Mouse (Mus musculus) olfactory bulb, adult 2 months (tissue): ENCODE measurements around the gene Ndrg3. TPM values are rescaled to one million over a fixed set of nuclear protein-coding genes. Genes with fewer than 3 reads are reported as not detected.
"Not testable (repeated sequence)": the region's sequence is repeated elsewhere in the genome, so short reads cannot be mapped to it uniquely, and the experiment has no call there.

ENCODE experiments used
- H3K27ac ChIP-seq: fragments of 200-500 bp; 2 replicates; pipeline ENCODE4 v1.5.1; 2012; ENCODE audit warnings: low read depth, low read length; ENCODE audit not compliant: insufficient read depth
- H3K4me1 ChIP-seq: fragments of 200-500 bp; 2 replicates; pipeline ENCODE4 v1.6.1; 2012; ENCODE audit warnings: low read length; ENCODE audit not compliant: control insufficient read depth, insufficient read depth
- H3K4me3 ChIP-seq: fragments of 200-500 bp; 2 replicates; pipeline ENCODE4 v1.5.1; 2012; ENCODE audit warnings: mild to moderate bottlenecking, low read depth, low read length, moderate library complexity; ENCODE audit not compliant: insufficient read depth
- CTCF ChIP-seq: fragments of 200-500 bp; IDR thresholded peaks from 2 replicates; pipeline ENCODE4 v1.5.1; 2012; ENCODE audit warnings: low read depth, mild to moderate bottlenecking, low read length, moderate library complexity; ENCODE audit not compliant: insufficient read depth
- POLR2A ChIP-seq: fragments of 200-500 bp; IDR thresholded peaks from 2 replicates; pipeline ENCODE4 v1.6.1; 2012; ENCODE audit warnings: mild to moderate bottlenecking, low read depth, low read length, moderate library complexity; ENCODE audit not compliant: insufficient read depth
- WGBS: fragments of 180-500 bp; shearing (Covaris S2); methylation state at CpG from one replicate; pipeline ENCODE4 v1.1.7; 2018; 5-methylcytosine and 5-hydroxymethylcytosine counted together
- polyA plus RNA-seq: library from polyadenylated mRNA; stranded (reverse); fragments of >200 nt; gene quantifications from 2 replicates; pipeline ENCODE4 v1.2.4, GENCODE M21; 2012; ENCODE audit warnings: low replicate concordance; ENCODE audit not compliant: missing spikeins, insufficient read depth, insufficient read length

Ndrg3 gene
- polyA plus RNA-seq, 1 experiment, result 187 TPM

DNA sequence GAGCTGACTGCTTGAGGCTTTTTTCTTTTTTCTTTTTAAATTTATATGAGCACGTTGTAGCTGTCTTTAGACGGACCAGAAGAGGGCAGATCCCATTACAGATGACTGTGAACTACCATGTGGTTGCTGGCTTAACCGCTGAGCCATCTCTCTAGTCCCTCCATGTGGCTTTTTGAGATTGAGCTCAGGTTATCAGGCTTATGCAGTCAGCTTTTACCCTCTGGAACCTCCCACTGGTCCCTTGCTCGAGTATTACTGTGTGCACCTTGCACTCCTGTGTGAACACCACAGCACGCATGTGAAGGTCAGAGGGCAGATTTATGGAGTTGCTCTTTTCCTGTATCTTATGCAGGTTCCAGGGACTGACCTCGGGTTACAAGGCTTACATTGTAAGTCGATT lies 35.5 kb downstream of the Ndrg3 start:
- no peaks in the 10 kb centered on the region for H3K4me1 ChIP-seq
- no peak overlapping the region for H3K4me3 ChIP-seq
- 81% methylated on average over 7 of the region's 7 CpGs for WGBS
- no peak for TF ChIP-seq POLR2A
- no peak for TF ChIP-seq CTCF
- no peak overlapping the region for H3K27ac ChIP-seq

DNA sequence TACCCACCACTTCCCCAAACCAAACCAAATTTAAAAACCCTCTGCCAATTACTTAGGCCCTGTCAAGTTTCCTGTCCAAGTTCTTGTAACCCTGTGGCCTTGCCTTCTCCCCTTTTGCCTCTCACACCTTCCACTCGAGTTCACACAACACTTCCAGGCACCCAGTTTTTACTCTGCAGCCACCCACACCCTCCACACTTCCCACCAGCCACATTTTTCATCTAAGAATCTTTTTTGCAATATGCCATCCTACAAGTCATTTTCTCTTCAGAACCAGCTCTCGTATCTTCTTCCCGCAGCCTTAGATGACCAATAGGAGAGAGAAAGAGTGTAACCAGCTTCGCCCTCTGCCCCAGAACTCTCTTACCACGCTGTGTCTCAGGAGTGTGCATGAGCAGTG lies 37.4 kb downstream of the Ndrg3 start:
- 90% methylated on average over 5 of the region's 5 CpGs for WGBS
- TF ChIP-seq POLR2A (no peak), CTCF (no peak)
- H3K4me1 ChIP-seq, result no peaks in the 10 kb centered on the region
- H3K4me3 ChIP-seq, result no peak overlapping the region
- no peak overlapping the region for H3K27ac ChIP-seq

DNA sequence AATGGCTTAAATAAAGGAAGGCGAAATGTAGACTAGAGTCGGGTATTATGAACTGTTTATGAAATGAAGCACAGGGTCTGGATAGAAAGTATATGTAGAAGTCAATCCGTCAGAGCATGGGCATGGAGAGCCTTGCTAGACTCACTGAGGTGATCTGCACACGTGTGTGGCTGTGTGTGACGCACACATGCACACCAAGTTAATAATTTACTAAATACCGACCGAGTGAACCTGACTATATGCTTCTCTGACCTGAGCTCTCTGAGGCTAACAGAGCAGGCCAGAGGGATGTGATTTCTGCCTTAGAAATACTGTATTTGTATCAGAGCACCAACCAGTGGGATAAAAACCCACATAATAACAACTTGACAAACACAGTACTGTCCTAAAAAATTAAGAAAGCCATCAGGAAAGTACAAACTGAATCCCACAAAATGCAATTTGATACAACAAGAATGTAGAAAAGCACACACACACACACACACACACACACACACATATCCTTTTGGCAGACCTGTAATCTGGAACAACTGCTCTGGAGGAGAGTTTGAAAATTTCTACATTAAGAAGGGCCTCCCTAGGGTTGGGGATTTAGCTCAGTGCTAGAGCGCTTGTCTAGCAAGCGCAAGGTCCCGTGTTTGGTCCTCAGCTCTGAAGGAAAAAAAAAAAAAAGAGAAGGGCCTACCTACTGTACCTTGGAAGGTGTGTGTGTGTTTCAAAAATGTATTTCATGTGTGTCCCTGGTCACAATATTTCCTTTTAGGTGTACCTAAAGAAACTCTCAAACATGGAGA lies 40.4 kb downstream of the Ndrg3 start:
- H3K4me3 ChIP-seq, result no peak overlapping the region

DNA sequence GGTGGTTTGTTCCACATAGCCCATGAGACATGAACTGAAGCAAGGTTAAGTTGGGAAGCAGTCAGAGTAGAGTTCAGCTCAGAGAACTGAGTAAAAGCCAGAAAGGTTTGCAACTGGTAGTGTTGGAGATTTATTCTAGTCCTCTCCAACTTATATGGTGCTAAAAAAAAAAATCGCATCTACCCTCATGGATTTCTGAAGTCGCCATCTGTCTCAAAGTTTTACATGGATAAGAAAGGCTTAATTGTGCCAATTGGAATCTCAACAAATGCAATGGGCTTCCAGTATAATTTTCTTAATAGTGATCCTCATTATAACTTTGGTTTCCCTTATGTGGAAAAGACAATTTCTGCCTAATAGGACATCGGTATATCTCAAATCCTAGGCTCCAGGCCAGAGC lies 41.0 kb downstream of the Ndrg3 start:
- H3K4me3 ChIP-seq, result no peak overlapping the region
- 75% methylated on average over 3 of the region's 3 CpGs for WGBS
- no peaks in the 10 kb centered on the region for H3K4me1 ChIP-seq
- TF ChIP-seq CTCF (no peak), POLR2A (no peak)
- H3K27ac ChIP-seq, result no peak overlapping the region

More for the DNA sequence above, 40.4 kb downstream of the Ndrg3 start:
- H3K27ac ChIP-seq, result no peak overlapping the region
- H3K4me1 ChIP-seq, result no peaks in the 10 kb centered on the region
- TF ChIP-seq POLR2A, result no peak
- no peak for TF ChIP-seq CTCF
- WGBS, result 92% methylated on average over 10 of the region's 10 CpGs

DNA sequence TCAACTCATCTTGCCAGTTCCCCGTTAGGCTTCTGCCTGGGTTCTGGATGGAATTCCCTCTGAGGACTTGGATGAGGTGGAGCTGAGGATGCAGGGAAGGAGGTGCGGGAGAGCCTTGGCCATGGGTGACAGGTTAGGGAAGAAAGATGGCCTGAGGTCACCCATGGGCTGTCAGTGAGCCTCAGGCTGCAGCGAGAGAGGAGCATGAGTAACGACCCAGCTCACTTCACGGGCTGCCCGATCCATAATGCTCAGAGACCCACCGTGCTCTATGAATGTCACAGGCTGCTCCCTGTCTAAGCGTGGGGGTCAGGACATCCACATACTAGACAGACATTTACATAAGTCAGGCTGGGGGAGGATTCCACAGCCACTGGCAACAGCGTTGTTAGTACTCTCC lies 50.3 kb downstream of the Ndrg3 start:
- not testable (repeated sequence) for H3K4me3 ChIP-seq, H3K27ac ChIP-seq
- H3K4me1 ChIP-seq, result peaks cover 12% of the 10 kb centered on the region
- WGBS, result 77% methylated on average over 9 of the region's 9 CpGs

DNA sequence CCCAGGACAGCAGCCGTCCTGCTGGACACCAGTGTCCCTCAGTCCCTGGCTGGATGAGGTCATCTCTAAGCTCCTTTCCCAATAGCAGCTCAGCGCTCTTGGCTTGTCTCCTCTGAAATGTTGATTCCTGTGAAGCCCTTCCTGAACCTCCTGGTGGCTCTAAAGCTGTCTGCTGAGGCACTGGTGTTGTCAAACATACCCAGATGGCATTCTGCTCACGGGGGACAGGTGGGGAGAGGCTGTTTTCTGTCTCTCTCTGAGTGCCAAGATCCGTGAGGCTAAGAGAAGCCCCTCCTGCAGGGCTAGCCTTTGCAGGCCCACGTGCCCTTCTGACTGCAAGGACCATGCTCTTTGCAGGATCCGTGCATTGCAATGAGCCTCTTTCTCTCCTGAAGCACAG lies 51.9 kb downstream of the Ndrg3 start:
- 74% methylated on average over 6 of the region's 6 CpGs for WGBS
- H3K4me1 ChIP-seq, result peaks cover 12% of the 10 kb centered on the region
- not testable (repeated sequence) for H3K4me3 ChIP-seq, H3K27ac ChIP-seq

DNA sequence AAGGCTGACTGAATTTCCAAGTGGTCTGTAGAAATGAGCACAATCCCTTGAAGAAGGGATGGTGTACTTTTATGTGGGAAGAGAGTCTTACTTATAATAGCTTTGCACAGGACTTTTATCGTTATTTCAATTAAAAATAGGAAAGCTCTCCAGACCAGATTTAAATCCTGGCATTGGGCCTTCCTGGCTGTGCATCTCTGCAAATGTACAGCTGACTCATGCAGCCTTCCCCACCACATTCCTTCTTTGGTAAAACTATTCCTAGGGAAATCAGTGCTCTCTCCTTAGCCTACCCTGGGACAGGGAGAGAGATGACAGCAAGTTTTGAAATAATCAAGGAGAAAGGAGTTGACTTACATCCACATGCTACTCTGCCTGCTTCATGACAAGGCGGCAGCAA lies 54.1 kb downstream of the Ndrg3 start:
- H3K4me3 ChIP-seq, result no peak overlapping the region
- no peak overlapping the region for H3K27ac ChIP-seq
- WGBS, result 72% methylated on average over 2 of the region's 2 CpGs
- peaks cover 12% of the 10 kb centered on the region for H3K4me1 ChIP-seq
- TF ChIP-seq CTCF (no peak), POLR2A (no peak)

DNA sequence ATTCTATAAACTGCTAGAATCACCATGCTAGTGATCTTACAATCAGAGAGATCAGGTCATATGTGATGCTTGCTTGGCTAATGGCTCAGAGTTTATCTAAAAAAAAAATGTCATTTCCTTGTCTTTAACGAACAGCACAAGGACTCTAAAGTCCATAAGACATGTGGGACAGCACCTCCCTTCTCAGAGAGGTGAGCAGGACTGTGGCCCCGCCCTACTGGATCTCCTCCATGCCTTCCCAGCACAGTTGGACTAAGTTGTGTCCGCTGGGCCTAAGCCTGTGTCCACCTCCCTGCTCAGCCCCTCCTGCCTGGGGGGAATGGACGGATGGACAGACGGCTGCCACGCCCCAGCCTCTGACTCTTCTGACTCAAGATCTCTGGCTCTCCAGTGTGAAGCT lies 56.9 kb downstream of the Ndrg3 start:
- TF ChIP-seq CTCF, result no peak
- no peak for TF ChIP-seq POLR2A
- Histone ChIP-seq H3K4me3 (no peak overlapping the region), H3K4me1 (peaks cover 9% of the 10 kb centered on the region), H3K27ac (no peak overlapping the region)
- 85% methylated on average over 6 of the region's 6 CpGs for WGBS

DNA sequence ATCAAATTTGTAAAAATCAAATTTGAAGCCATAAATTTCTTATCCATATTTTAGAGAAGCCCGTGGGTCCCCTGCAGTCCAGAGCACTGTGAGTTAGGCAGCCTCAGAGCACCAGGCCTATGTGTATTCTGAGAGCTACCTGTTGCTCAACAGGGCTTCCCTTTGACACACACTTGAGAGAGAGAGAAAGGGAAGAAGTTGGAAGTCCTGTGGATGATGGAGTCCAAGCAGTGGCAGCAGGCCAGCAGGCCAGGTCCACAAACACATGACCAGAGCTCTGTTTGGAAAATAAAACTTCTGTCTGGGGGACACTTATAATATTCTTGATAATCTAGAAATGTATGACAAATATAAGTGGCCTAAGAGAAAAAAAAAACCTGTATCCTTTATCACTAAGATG lies 58.4 kb downstream of the Ndrg3 start:
- WGBS, result 90% methylated on average over 1 of the region's 1 CpGs
- H3K4me1 ChIP-seq, result peaks cover 5% of the 10 kb centered on the region

DNA sequence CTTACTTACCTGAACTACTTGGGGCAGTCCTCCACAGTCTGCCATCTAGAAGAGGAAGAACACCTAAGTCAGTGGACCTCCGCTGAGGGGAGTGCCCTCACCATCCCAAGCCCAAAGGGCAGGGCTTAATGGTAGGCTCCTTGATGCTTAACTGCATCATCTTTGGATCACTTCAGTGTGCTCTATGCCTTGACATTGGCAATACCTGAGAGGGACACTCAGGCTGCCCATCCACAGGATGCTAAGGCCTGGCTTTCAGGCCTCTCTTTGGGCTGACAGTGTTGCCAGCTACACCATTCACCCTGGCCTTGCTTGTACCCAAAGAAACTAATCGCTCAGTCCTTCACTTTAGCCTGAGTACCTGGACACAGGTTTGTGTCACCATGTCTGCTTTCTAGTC lies 60.4 kb downstream of the Ndrg3 start:
- no peak overlapping the region for H3K4me3 ChIP-seq
- WGBS, result 98% methylated on average over 2 of the region's 2 CpGs
- no peak overlapping the region for H3K27ac ChIP-seq
- H3K4me1 ChIP-seq, result no peaks in the 10 kb centered on the region
- TF ChIP-seq POLR2A (no peak), CTCF (no peak)

More for the DNA sequence above, 58.4 kb downstream of the Ndrg3 start:
- H3K4me3 ChIP-seq, result no peak overlapping the region
- no peak for TF ChIP-seq CTCF
- TF ChIP-seq POLR2A, result no peak
- H3K27ac ChIP-seq, result no peak overlapping the region
